In the genomic region with DNA sequence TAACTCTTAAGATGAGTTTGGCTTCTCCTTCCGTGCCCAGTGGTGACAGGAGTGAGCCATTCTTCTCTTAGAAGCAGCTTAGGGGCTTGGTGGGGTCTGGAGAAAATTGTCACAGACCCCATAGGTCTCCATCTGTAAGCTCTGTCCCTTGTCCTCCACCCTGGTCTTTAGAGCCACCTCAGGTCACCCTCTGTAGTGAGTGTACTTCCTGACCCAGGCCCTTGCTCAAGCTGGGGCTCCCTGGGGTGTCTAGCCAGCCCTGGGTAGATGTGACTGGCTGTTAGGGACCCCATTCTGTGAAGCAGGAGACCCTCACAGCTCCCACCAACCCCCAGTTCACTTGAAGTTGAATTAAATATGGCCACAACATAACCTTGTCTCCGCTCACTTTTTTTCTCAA, we compare ENCODE assay signal across 17 mouse cellular contexts. TPM values are rescaled to one million over a fixed set of nuclear protein-coding genes. Genes with fewer than 3 reads are reported as not detected.
DNase-seq lines count a peak whose midpoint lies in the region; ATAC-seq lines count a peak whose summit lies in the region.
"Had no signal": no experiment of that assay in that cellular context is flagged by ENCODE, and none has a peak within 500 bp of the region (broad histone marks: within the 10 kb centered on the region; RNA-seq: fewer than 3 reads in every experiment).

No protein-coding gene starts in this region.

- 83% methylated on average over 2 of the region's 2 CpGs for WGBS in heart, embryonic 10.5 days
- 89% methylated on average over 2 of the region's 2 CpGs for WGBS in liver, embryonic 11.5 days

- H3K27ac ChIP-seq in heart, embryonic 10.5 days, result no peak overlapping the region
- no peak overlapping the region for H3K27ac ChIP-seq in liver, embryonic 11.5 days (ENCODE audit: low read depth, low read length)
- H3K27ac ChIP-seq: forebrain, embryonic 13.5 days; hindbrain, embryonic 15.5 days had no signal

- DNase-seq in heart, embryonic 10.5 days (ENCODE audit: low spot score), result peak; percentile 66
- DNase-seq in heart, postnatal 36 days, result no peak
- peak; percentile 20 for DNase-seq in liver, embryonic 11.5 days (ENCODE audit: low spot score)
- DNase-seq in liver, result no peak
- DNase-seq in urinary bladder, postnatal 4 days (ENCODE audit: low spot score in 2 of 2), result peak; percentile 6 to 34
- DNase-seq in urinary bladder, postnatal 10 days (ENCODE audit: low spot score), result no peak
- DNase-seq in thymus, postnatal 14 days, result no peak
- DNase-seq: adrenal gland, adult 2 months; adrenal gland, postnatal 36 days; cerebellum, adult 11 months; cerebellum, adult 9-10 months; cerebellum, postnatal 36 days; forebrain, postnatal 0 days; gastrocnemius, postnatal 14 days; heart, postnatal 10 days had no signal

- intact Hi-C loops in heart, postnatal 36 days (cut with DNase I), result no loop called here

- peaks cover 10% of the 10 kb centered on the region for H3K4me1 ChIP-seq in heart, embryonic 10.5 days
- H3K4me1 ChIP-seq in liver, embryonic 11.5 days (replicated peaks; ENCODE audit: control insufficient read depth, insufficient read depth, low read length), result peaks cover 3% of the 10 kb centered on the region; the same call in 1 of the 2 replicates

- no peak for ATAC-seq in liver, embryonic 11.5 days (replicated peaks; ENCODE audit: low FRiP score)
- ATAC-seq: forebrain, embryonic 13.5 days; forebrain, postnatal 0 days had no signal

- peaks cover 76% of the 10 kb centered on the region for H3K36me3 ChIP-seq in heart, embryonic 10.5 days
- H3K36me3 ChIP-seq in liver, embryonic 11.5 days (ENCODE audit: control insufficient read depth, insufficient read depth, low read length), result peaks cover 36% of the 10 kb centered on the region

- no peak overlapping the region for H3K4me3 ChIP-seq in heart, embryonic 10.5 days
- no peak overlapping the region for H3K4me3 ChIP-seq in liver, embryonic 11.5 days (ENCODE audit: low read depth, low read length)
- H3K4me3 ChIP-seq: forebrain, embryonic 13.5 days; hindbrain, embryonic 15.5 days had no signal

- no peak overlapping the region for H3K9ac ChIP-seq in liver, embryonic 11.5 days (ENCODE audit: low read depth, low read length)
- H3K9ac ChIP-seq: forebrain, embryonic 13.5 days; forebrain, postnatal 0 days; hindbrain, embryonic 15.5 days had no signal

- peaks cover 10% of the 10 kb centered on the region; the same call in 1 of the 2 replicates for H3K9me3 ChIP-seq in heart, embryonic 10.5 days
- no peaks in the 10 kb centered on the region for H3K9me3 ChIP-seq in liver, embryonic 11.5 days (ENCODE audit: control insufficient read depth, low read length)
- H3K9me3 ChIP-seq: hindbrain, embryonic 15.5 days had no signal

- no peaks in the 10 kb centered on the region for H3K27me3 ChIP-seq in heart, embryonic 10.5 days (ENCODE audit: insufficient read depth, poor library complexity, severe bottlenecking)
- H3K27me3 ChIP-seq in liver, embryonic 11.5 days (replicated peaks; ENCODE audit: control insufficient read depth, insufficient read depth, low read length), result no peaks in the 10 kb centered on the region
- H3K27me3 ChIP-seq: forebrain, embryonic 13.5 days; hindbrain, embryonic 15.5 days had no signal

- H3K4me2 ChIP-seq in liver, embryonic 11.5 days, result no peak overlapping the region
- H3K4me2 ChIP-seq: forebrain, embryonic 13.5 days; hindbrain, embryonic 15.5 days had no signal

RNA-seq across cellular contexts. Expression of a gene that starts 12.2 kb away (rescaled TPM):
- 51.6 and 53.6 TPM in 2 replicates for polyA plus RNA-seq in heart, embryonic 10.5 days (2016; fragmentation: Nextera tagmentation; extraction: Ambion mirVana)
- 10 to 100 TPM; 71.2 to 75.8 TPM for total RNA-seq in heart, postnatal 36 days (2021)
- 57.7 and 59.1 TPM in 2 replicates for polyA plus RNA-seq in liver, embryonic 11.5 days (2014; fragmentation: Nextera tagmentation; extraction: Ambion mirVana)

RNA-seq across cellular contexts. Expression of a gene that starts 46.2 kb away (rescaled TPM):
- polyA plus RNA-seq in heart, embryonic 10.5 days (2016; fragmentation: Nextera tagmentation; extraction: Ambion mirVana), result 10.1 and 11.9 TPM in 2 replicates
- 10 to 100 TPM; 20.5 to 23.7 TPM for total RNA-seq in heart, postnatal 36 days (2021)
- 7.2 and 9.6 TPM in 2 replicates for polyA plus RNA-seq in liver, embryonic 11.5 days (2014; fragmentation: Nextera tagmentation; extraction: Ambion mirVana)

Comparison
In these comparisons a context has a peak if more than half of its experiments do, and no peak if none do; other contexts are left out.
1. DNase-seq: peak in heart, embryonic 10.5 days (single experiment), liver, embryonic 11.5 days (single experiment) and urinary bladder, postnatal 4 days (2 of 2); none in heart, postnatal 36 days (0 of 2), liver (single experiment), urinary bladder, postnatal 10 days (single experiment) and thymus, postnatal 14 days (single experiment).